Mouse (Mus musculus) heart, adult 9 months (tissue): Measurements from ENCODE around the gene Kcnn3.
A peak's percentile ranks its signal among the peaks of the same experiment; 100 is the strongest.

Experiments
- DNase-seq, 2 experiments: peaks; one replicate each; pipeline ENCODE4 v3.0.0; 2022; ENCODE audit warnings: low spot score in 2 of 2

Gene Kcnn3

DNA sequence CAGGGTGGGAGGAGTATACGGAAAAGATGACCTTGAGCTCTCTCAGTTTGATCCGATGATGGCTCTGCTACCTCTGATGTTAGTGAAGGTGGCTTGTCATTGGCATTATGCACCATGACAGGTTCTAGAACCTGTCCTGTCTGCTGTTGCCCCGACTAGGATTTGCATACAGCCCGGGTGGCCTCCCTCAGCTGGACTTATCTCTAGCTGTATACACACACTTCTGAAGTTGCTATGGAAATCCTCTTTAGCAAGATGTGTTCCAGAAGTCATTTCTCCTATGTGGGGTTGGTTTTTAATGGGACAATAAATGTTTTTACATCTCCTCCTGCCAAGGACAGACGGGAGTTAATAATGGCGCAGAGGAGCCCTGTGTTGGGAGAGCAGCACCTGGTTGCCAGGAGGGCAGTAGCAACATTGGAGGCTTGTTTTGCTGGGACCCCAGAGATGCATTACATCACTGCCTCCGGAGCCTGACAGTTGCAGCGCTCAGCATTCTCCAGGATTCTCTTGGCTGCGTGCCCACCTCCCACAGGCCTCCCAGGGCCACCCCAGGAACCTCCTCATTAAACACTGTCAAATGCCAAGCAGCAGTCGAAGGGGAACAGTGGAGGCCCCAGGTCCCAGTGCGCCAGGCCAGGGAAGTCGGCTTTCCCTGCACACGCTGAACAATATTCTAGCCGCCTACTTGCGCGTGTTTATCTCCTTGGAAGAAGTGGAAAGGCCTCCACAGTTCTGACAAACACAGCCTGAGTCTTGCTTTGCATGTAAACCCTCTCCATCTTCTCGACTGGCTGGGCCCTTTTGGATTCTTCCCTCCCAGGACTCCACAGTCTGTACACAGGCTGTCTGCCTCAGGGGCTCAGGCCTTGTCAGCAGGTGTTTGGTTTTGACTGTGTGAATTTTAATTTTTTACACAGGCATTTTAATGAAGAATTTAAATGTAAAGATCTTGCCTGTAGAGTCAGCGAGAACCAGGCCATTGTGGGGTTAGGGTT lies 93.9 kb downstream of the Kcnn3 start:
- DNase-seq = peak in 1 of 2 experiments; percentile 47

- DNase-seq = no peak
Measured at GRCm38 (mm10) chr3:89616861-89617260, 96.9 kb downstream of the Kcnn3 start.

DNA sequence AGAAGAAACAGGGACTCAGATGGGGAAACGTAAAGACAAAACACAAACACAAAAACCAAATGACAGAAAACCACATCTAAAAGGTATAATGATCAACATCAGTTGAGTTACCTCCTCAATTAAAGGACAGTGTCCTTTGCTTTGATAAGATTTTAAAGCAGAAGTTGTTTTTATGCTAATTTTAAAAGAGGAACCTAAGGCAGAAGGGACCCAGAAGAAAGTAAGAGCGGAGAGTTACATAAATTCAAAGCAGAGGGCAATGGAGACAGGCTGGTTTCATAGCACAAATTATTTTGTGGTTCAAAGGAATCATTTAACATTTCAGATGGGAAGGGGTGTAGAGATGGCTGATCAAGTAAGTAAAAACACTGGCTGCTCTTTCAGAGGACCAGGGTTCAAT lies 97.4 kb downstream of the Kcnn3 start:
- no peak for DNase-seq

DNA sequence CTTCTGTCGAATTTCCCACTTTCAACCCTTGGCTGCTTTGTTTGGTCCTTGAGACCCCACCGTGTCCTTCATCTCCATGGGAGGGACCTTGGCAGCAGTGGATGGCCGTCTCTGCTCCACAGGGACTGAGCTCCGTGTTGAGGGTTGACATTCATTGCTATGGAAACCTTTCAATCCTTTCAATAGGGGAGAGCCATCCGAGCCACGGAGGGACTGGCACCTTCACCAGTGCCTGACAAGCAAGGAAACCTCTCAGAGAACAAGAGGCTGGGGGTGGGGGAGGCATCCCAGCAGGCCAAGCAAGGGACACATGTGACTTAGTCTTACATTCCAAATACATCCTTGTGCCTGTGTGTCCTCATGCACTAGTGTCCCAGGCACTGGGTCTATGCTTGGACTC lies 102.9 kb downstream of the Kcnn3 start:
- no peak for DNase-seq

- DNase-seq = no peak
Measured at GRCm38 (mm10) chr3:89623531-89623930, 103.6 kb downstream of the Kcnn3 start.

GRCm38 (mm10) chr3:89624001-89624400 lies 104.0 kb downstream of the Kcnn3 start:
- DNase-seq = no peak

GRCm38 (mm10) chr3:89624814-89625445 lies 105.0 kb downstream of the Kcnn3 start:
- no peak for DNase-seq

GRCm38 (mm10) chr3:89626556-89626955 lies 106.6 kb downstream of the Kcnn3 start:
- DNase-seq = no peak

DNA sequence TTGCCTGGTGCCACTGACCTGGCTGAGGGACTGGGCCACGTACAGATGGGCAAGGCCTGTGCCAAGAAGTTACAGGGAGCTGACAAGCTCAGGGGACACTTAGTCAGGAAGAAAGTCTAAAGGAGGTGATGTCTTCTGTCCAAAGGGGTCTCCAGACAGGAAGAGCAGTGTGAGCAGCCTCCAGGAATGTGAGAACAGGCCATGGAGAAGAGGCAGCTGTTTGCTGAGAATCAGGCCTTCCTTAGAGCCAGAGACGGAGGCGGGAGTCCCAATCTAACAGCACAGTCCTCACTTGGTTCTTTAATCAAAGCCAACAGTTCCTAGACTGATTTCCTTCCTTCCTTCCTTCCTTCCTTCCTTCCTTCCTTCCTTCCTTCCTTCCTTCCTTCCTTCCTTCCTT lies 109.8 kb downstream of the Kcnn3 start:
- peak in 1 of 2 experiments; percentile 30 for DNase-seq

DNA sequence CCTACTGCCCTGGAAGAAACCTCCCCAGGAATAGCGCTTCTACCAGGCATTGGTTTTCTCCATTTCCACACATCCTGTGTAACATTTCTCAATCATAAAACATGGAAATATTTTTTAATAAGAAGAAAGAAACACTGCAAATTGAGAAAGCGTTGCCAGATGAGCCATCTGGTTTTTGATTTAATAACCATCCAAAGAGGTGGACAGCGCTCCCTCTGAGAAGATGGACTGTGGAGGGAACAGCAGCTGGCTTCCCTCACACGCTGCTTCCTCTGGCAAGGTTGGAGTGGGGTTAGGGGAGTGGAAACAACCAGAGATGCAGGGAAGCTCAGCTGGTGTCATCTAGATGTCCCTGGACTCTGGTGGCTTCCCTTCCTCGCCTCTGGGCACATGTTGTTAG lies 111.8 kb downstream of the Kcnn3 start:
- peak; percentile 50 to 63 for DNase-seq

DNA sequence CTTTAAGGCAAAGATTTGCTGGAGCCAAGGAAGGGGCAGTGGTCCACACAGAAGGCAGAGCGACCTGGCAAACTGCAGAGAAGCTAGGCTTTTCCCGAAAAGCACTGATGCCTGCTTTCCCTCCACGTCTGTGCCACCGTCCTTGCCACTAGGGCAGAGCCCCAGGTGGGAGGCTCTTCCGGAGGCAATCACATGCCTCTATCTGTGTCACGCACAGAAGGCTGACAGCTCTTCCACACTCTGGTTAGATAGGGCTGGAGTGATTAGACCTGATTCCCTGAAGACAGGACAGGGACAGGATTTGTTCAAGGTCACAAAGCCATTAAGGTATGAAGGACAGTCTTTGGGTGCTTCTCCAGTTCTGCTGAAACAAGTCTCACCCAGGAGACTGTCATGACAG lies 113.6 kb downstream of the Kcnn3 start:
- DNase-seq = no peak

DNA sequence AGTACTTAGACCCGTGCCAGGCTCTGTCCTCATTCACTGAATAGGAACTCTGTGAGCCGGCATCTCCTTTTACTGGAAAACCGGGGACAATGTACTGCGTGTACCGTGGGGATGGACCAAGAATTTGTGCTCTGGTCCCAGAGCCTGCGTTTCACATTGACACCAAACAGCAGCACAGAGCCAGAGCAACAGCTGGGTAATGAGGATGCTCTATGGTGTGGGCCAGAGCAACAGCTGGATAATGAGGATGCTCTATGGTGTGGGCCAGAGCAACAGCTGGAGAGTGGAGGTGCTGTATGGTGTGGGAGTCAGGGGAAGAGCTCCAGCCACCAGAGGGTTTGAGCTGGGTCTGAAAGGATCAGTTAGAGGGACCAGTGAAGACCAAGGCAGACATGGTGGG lies 114.0 kb downstream of the Kcnn3 start:
- peak; percentile 58 to 81 for DNase-seq

DNA sequence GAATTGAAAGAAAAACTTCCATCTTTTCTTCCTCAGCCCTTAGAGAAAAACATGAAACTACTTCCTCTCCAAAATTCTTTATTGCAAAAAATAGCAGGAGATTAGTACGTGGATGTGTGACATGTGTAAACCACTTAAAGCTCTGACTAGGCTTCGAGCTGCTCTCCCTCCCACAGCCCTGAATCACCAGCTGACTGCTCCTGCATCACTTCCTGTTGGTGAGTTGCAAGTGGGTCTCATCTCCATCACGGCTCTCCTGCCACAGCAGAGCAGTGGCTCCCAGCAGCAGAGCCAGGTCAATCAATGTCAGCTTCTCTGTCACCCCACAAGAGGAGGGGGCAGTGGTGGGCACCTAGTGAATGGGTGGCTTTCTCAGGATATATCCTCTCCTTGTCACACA lies 120.8 kb downstream of the Kcnn3 start:
- DNase-seq = no peak

DNA sequence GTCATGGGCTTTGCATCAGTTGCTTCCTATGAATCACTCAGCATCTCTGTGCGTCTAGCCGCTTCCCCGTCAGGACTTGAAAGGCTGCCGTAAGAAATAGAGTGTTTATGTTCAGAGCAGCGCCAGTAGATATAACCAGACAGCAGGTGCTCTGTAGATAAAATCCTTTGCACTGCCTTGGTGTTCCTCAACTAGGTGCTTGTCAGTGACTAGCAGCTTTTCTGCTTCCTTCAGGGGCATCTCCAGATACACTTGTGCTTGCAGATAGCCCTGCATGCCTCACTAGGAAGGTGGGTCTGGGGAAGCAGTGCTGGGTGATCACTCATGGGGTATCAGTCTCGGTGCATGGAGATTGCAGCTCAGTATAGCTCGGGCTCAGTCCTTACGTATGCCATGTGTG lies 123.4 kb downstream of the Kcnn3 start:
- no peak for DNase-seq

DNA sequence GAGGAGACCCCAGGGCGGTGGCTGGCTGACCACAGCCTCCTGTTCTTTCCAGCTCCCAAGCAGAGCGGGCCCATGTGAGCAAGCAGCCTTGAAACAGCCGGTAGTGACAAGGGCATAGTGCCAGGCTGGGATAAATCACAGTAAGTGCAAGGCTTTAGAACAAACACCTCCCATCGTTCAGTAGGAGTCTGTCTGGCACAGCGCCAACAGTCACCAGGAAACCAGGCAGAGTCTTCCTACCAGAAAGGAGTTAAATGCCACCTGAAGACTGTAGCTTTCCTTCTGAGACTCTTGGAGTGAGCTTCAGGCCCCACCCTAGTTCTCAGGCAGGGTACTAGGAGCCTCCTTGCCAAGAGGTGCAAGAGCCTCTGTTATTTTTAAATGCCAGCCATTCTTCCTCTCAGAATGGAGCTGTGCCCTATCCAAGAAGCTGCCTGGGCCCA lies 126.9 kb downstream of the Kcnn3 start:
- DNase-seq = no peak

DNA sequence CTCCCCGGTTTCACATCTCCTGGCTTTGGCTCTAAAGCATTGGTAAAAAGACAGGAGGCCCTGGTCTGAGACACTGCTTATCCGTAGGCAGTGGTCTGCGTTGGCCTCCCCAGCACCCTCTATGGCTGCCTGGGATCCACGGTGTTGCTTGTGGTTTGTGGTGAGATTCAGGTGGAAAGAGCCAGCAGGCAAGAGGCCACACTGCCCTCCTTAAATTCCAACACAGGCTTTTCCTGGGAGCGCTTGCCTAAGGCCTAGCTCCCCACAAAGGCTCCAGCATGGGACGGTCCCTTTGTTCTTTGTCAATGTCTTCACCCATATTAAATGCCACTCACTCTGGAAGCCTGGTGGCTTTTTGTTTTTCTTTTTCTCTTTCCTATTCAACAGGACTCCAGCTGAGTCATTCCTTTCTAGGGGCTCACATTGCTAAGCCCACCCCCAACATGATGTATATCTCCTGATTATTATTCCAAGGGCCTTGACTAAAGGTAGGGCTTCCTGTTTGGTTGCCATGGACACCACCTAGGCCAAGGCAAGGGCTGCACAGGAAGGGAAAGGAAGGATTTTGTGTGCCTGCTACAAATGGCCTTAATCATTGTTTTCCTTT lies 127.4 kb downstream of the Kcnn3 start:
- DNase-seq = no peak

GRCm38 (mm10) chr3:89649890-89650289 lies 129.9 kb downstream of the Kcnn3 start:
- DNase-seq = no peak

GRCm38 (mm10) chr3:89653231-89653954 lies 133.4 kb downstream of the Kcnn3 start:
- DNase-seq = no peak

- no peak for DNase-seq
Measured at GRCm38 (mm10) chr3:89657092-89657491, 137.1 kb downstream of the Kcnn3 start.

DNA sequence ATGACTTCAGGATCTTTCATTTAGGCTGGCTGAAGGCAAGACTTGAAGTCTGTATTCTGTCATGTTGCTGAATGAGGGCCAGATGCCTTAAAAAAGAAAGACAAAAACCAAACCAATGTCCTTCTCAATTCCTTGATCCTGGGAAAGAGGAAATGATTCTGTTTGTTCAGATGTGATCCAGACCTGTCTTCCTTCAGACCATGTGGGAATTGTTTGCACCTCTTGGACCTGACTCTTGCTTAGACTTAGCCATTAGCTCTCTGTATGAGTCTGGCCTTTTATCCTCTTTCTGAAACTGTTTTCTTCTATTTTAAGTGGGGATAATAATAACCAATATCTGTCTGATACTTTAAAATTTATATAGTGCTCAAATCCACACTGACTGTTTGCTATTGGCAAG lies 138.5 kb downstream of the Kcnn3 start:
- no peak for DNase-seq

DNA sequence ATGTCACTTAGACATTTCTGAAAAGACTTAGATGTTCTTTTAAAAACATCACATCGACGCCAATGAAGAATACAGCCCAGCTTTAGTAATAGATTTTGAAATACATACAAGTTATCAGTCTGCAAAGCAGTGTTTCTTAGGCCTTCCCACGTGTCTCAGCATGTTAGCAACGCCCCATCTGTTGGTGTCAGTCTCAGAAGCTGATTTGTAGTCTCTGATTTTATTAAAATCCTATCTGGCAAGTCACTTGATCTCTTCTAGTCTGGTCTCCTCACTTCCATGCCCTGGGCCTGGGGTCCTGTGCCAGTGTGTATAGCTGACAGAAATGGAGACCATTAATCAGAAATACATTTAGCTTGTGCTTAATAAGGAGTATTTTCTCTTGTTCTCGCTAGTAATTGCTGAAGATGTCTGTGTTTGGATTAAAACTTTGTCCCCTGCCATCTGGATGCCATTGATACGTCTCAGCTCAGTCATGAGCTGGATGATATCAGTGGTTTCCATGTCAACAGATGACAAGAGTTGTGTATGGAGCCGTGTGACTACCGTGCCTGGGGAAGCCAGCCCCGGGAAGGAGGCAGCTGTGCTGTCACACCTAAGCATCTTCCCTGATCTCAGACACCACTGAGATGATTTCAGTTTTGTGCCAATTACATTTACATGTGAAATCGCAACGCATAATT lies 140.1 kb downstream of the Kcnn3 start:
- no peak for DNase-seq
